Mouse (Mus musculus) myocyte (in vitro differentiated cells): ENCODE data around the gene Znrf2.

Source experiments
- E2F4 ChIP-seq: IDR thresholded peaks from one replicate; pipeline ENCODE4 v1.6.1; 2011; ENCODE audit warnings: mild to moderate bottlenecking, control low read depth, moderate library complexity; ENCODE audit not compliant: insufficient read depth
- MAX ChIP-seq: IDR thresholded peaks from one replicate; pipeline ENCODE4 v1.6.1; 2011; ENCODE audit warnings: low read depth, mild to moderate bottlenecking, control low read depth

GRCm38 (mm10) chr6:54794991-54795390 lies 21.7 kb upstream of the Znrf2 start:
- TF ChIP-seq E2F4 (no peak), MAX (no peak)
